Mouse (Mus musculus) bone marrow macrophage, adult 2 months (primary cell): ENCODE results near the gene Ogdh.

ENCODE experiments used
- CTCF ChIP-seq: IDR thresholded peaks from 2 replicates; pipeline ENCODE4 v1.5.1; 2012; ENCODE audit warnings: low read depth, mild to moderate bottlenecking, low read length, moderate library complexity
- POLR2A ChIP-seq: IDR thresholded peaks from 2 replicates; pipeline ENCODE4 v1.6.1; 2012; ENCODE audit warnings: mild to moderate bottlenecking, low read depth, low read length, borderline replicate concordance

DNA sequence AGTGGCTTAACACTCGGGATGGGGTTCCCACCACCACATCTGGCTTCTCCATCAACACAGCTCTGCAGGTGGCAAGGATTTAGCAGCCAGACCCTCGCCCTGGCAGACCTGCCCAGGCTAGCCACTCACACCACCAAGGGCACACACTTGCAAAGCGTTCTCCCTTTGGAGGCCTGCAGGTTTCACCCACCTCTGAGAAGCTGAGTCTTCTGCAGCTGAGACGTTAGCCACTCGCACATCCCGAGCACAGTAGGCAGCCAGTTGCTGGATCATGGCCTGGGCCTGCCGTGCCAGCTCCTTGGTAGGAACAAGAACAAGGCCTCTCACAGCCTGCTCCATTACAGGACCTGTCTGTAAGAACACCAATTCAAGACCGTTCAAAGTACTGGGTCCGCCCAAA is 24.8 kb upstream of the Ogdh start:
- TF ChIP-seq POLR2A (no peak), CTCF (no peak)
